In the genomic region with DNA sequence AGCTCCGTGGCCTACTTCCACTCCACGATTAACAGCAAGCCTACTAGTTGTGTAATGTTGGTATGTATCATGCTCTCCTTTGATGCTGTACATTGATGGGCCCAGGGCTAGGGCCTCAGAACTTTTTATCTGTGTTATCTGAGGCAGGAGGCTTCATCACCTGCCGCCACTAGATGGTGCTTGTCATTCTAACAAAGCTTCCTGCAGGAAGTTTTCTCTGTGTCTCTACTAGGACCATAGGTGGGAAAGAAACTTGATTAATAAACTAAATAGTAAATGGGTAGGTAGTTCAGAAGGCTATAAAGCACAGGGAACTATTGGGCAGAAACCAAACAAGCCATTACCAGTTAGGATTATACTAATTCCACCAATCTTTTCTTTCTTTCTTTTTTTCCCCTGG, we compare ENCODE assay signal across 8 mouse cellular contexts. TPM values are rescaled to one million over a fixed set of nuclear protein-coding genes. Genes with fewer than 3 reads are reported as not detected.
DNase-seq lines count a peak whose midpoint lies in the region; ATAC-seq and TF ChIP-seq lines count a peak whose summit lies in the region.

No protein-coding gene starts in this region.

- H3K4me3 ChIP-seq in hindbrain, embryonic 11.5 days (ENCODE audit: low read depth, low read length): no peak overlapping the region
- H3K4me3 ChIP-seq in hindbrain, embryonic 13.5 days: no peak overlapping the region
- no peak overlapping the region for H3K4me3 ChIP-seq in CH12.LX (replicated peaks in 1 of 3; ENCODE audit: low read depth in 2 of 3, low read length in 2 of 3, poor library complexity in 1 of 3)
- H3K4me3 ChIP-seq in limb, embryonic 14.5 days (replicated peaks; ENCODE audit: low read length): no peak overlapping the region

- H3K4me1 ChIP-seq in hindbrain, embryonic 11.5 days (replicated peaks; ENCODE audit: control insufficient read depth, insufficient read depth, low read length): peaks cover 4% of the 10 kb centered on the region; the same call in 1 of the 2 replicates
- H3K4me1 ChIP-seq in hindbrain, embryonic 13.5 days (replicated peaks): peaks cover 15% of the 10 kb centered on the region
- peaks cover 0 to 5% of the 10 kb centered on the region in 2 experiments; a peak in 1 of 4 replicates for H3K4me1 ChIP-seq in CH12.LX (ENCODE audit: control insufficient read depth in 1 of 2, insufficient read depth in 2 of 2)
- peaks cover 11% of the 10 kb centered on the region; the same call in 1 of the 2 replicates for H3K4me1 ChIP-seq in limb, embryonic 14.5 days (ENCODE audit: control insufficient read depth, insufficient read depth, low read length)

- H3K36me3 ChIP-seq in hindbrain, embryonic 11.5 days (ENCODE audit: control insufficient read depth, insufficient read depth, low read length): no peaks in the 10 kb centered on the region
- no peaks in the 10 kb centered on the region for H3K36me3 ChIP-seq in hindbrain, embryonic 13.5 days
- H3K36me3 ChIP-seq in CH12.LX (replicated peaks in 1 of 2; ENCODE audit: control insufficient read depth in 1 of 2, insufficient read depth in 1 of 2, low read length in 1 of 2): no peaks in the 10 kb centered on the region
- no peaks in the 10 kb centered on the region for H3K36me3 ChIP-seq in limb, embryonic 14.5 days (ENCODE audit: control insufficient read depth, insufficient read depth, low read length)

- H3K79me2 ChIP-seq in CH12.LX (replicated peaks; ENCODE audit: control insufficient read depth, extremely low read depth, insufficient read depth, poor library complexity, severe bottlenecking): no peaks in the 10 kb centered on the region

- dilution Hi-C loops in CH12.LX (cut with MboI; ENCODE audit: extremely low pct_ligation_motif_present, extremely low pct_unique_long_range_greater_than_20kb, low sequenced_read_pairs): no loop called here

- no peak for TF ChIP-seq EP300 in CH12.LX (IDR thresholded peaks at IDR 0.05; ENCODE audit: low read length)

- H3K4me2 ChIP-seq in hindbrain, embryonic 11.5 days (replicated peaks; ENCODE audit: low read depth, low read length): no peak overlapping the region
- H3K4me2 ChIP-seq in hindbrain, embryonic 13.5 days: no peak overlapping the region
- H3K4me2 ChIP-seq in CH12.LX (ENCODE audit: insufficient read depth, low read depth, poor library complexity, severe bottlenecking): no peak overlapping the region; the same call in 1 of the 2 replicates
- H3K4me2 ChIP-seq in limb, embryonic 14.5 days (replicated peaks; ENCODE audit: low read depth, low read length, severe bottlenecking): no peak overlapping the region

- no peak for ATAC-seq in hindbrain, embryonic 11.5 days (ENCODE audit: low FRiP score)
- no peak for ATAC-seq in hindbrain, embryonic 13.5 days (ENCODE audit: low FRiP score)
- no peak for ATAC-seq in limb, embryonic 14.5 days (ENCODE audit: low FRiP score, low read depth)
- ATAC-seq in activated CD4-positive, CD25-positive, alpha-beta regulatory T cell, adult 4 months: no peak

- peak; percentile 54 for TF ChIP-seq RAD21 in CH12.LX (IDR thresholded peaks at IDR 0.05; ENCODE audit: low read depth, low read length)

- WGBS in hindbrain, embryonic 11.5 days: 23% methylated on average over 3 of the region's 3 CpGs
- 25% methylated on average over 3 of the region's 3 CpGs for WGBS in hindbrain, embryonic 13.5 days
- 18% methylated on average over 3 of the region's 3 CpGs for WGBS in limb, embryonic 14.5 days

- in situ Hi-C loops in CH12.LX (cut with MboI; ENCODE audit: low pct_ligation_motif_present, low pct_unique_long_range_greater_than_20kb, low sequenced_read_pairs): no loop called here

- no peak overlapping the region for H3K9ac ChIP-seq in hindbrain, embryonic 11.5 days (ENCODE audit: low read depth, low read length)
- no peak overlapping the region for H3K9ac ChIP-seq in hindbrain, embryonic 13.5 days
- H3K9ac ChIP-seq in CH12.LX (ENCODE audit: insufficient read depth, low read depth): no peak overlapping the region
- H3K9ac ChIP-seq in limb, embryonic 14.5 days (ENCODE audit: low read depth, low read length, severe bottlenecking): no peak overlapping the region

- peak in 1 of 2 experiments; percentile 76; a peak in 2 of 4 replicates for TF ChIP-seq CTCF in CH12.LX (conservative IDR thresholded peaks at IDR 0.05 in 1 of 2, IDR thresholded peaks at IDR 0.05 in 1 of 2; ENCODE audit: low read depth in 2 of 2, low read length in 2 of 2)

- no peak overlapping the region for H3K27ac ChIP-seq in hindbrain, embryonic 11.5 days (ENCODE audit: low read depth, low read length)
- H3K27ac ChIP-seq in hindbrain, embryonic 13.5 days: no peak overlapping the region
- no peak overlapping the region for H3K27ac ChIP-seq in CH12.LX (ENCODE audit: insufficient read depth, low read depth)
- H3K27ac ChIP-seq in limb, embryonic 14.5 days (replicated peaks; ENCODE audit: low read depth, low read length): no peak overlapping the region

- DNase-seq in hindbrain, embryonic 11.5 days (ENCODE audit: low spot score): peak; percentile 58
- peak; percentile 33 for DNase-seq in CH12.LX (ENCODE audit: extremely low read depth)
- peak; percentile 83 for DNase-seq in brain, adult 2 months (ENCODE audit: low read depth, low spot score)
- peak; percentile 32 for DNase-seq in gastrocnemius, postnatal 10 days
- peak; percentile 65 for DNase-seq in limb, embryonic 14.5 days (ENCODE audit: low spot score)
- DNase-seq in right cerebral cortex, postnatal 4 days: peak; percentile 46

- peaks cover 7% of the 10 kb centered on the region; the same call in 1 of the 2 replicates for H3K27me3 ChIP-seq in hindbrain, embryonic 11.5 days (ENCODE audit: control insufficient read depth, insufficient read depth, low read length)
- H3K27me3 ChIP-seq in hindbrain, embryonic 13.5 days: peaks cover 35% of the 10 kb centered on the region
- H3K27me3 ChIP-seq in CH12.LX (replicated peaks): no peaks in the 10 kb centered on the region
- peaks cover 14% of the 10 kb centered on the region; the same call in 1 of the 2 replicates for H3K27me3 ChIP-seq in limb, embryonic 14.5 days (ENCODE audit: control insufficient read depth, insufficient read depth, low read length)

- TF ChIP-seq POLR2A in CH12.LX (IDR thresholded peaks at IDR 0.05; ENCODE audit: low read depth, low read length): no peak
- TF ChIP-seq POLR2A in limb, embryonic 14.5 days (IDR thresholded peaks at IDR 0.05; ENCODE audit: borderline replicate concordance, extremely low read depth, insufficient read depth, insufficient read length): no peak

- H3K9me3 ChIP-seq in hindbrain, embryonic 11.5 days (ENCODE audit: control insufficient read depth, low read length): no peaks in the 10 kb centered on the region
- no peaks in the 10 kb centered on the region for H3K9me3 ChIP-seq in hindbrain, embryonic 13.5 days
- H3K9me3 ChIP-seq in CH12.LX (replicated peaks; ENCODE audit: low read length): peaks cover 8% of the 10 kb centered on the region
- H3K9me3 ChIP-seq in limb, embryonic 14.5 days (ENCODE audit: control insufficient read depth, low read length): no peaks in the 10 kb centered on the region

TF ChIP-seq in CH12.LX, 34 proteins besides CTCF, POLR2A, EP300 and RAD21:
- TF ChIP-seq ZNF384 (IDR thresholded peaks at IDR 0.05; ENCODE audit: low read depth, low read length) (0 out of 2 replicates have a peak, but pooled peaks have one; percentile 16), MEF2A (IDR thresholded peaks at IDR 0.05; ENCODE audit: borderline replicate concordance, low read depth, low read length) (no peak), JUN (IDR thresholded peaks at IDR 0.05; ENCODE audit: insufficient read depth, low read depth, low read length) (no peak), MAZ (IDR thresholded peaks at IDR 0.05; ENCODE audit: low read depth, low read length) (0 out of 2 replicates have a peak, but pooled peaks have one; percentile 28), SMC3 (IDR thresholded peaks at IDR 0.05; ENCODE audit: low read depth, low read length) (peak; percentile 66), KAT2A (IDR thresholded peaks at IDR 0.05; ENCODE audit: insufficient replicate concordance, low read length) (no peak)

RNA-seq across cellular contexts. Expression of gene Slc4a4, which starts 2.5 kb away (rescaled TPM):
- polyA plus RNA-seq in hindbrain, embryonic 11.5 days (2014; fragmentation: Nextera tagmentation; extraction: Ambion mirVana): 1.6 and 2.6 TPM in 2 replicates
- polyA plus RNA-seq in hindbrain, embryonic 13.5 days (2015; fragmentation: Nextera tagmentation; extraction: Ambion mirVana): 3.1 and 3.3 TPM in 2 replicates
- total RNA-seq in CH12.LX (2012; rRNA removed) (not detected in 2 replicates), CH12.LX (2014; rRNA removed) (0.03 TPM in 1 of 2 replicates, not detected in the other)
- not detected in 2 replicates for polyA plus RNA-seq in CH12.LX (2012; ENCODE audit: insufficient read length, low read depth)
- 10 to 100 TPM; 11.3 to 11.7 TPM for total RNA-seq in gastrocnemius, postnatal 10 days (2021)
- polyA plus RNA-seq in limb, embryonic 14.5 days (2012; rRNA removed): 2.6 and 2.7 TPM in 2 replicates
- polyA plus RNA-seq in limb, embryonic 14.5 days (2014; fragmentation: Nextera tagmentation; extraction: Ambion mirVana): 2.8 and 3.0 TPM in 2 replicates
- under 1 TPM in 1 of 2 experiments, not detected in 1; 0.07 TPM for polyA plus RNA-seq in activated CD4-positive, CD25-positive, alpha-beta regulatory T cell, adult 4 months (2017; shearing (Covaris generic))

Comparison
In these comparisons a context has a peak if more than half of its experiments do, and no peak if none do; other contexts are left out.
1. DNase-seq: peak in every context shown above with its lines; median percentile 83 in brain, adult 2 months; 65 in limb, embryonic 14.5 days; 58 in hindbrain, embryonic 11.5 days; 46 in right cerebral cortex, postnatal 4 days; 33 in CH12.LX; 32 in gastrocnemius, postnatal 10 days.